Mouse (Mus musculus) sigmoid colon, adult 10 weeks (tissue): Measurements from ENCODE around the gene Stradb. TPM values are rescaled to one million over a fixed set of nuclear protein-coding genes. Genes with fewer than 3 reads are reported as not detected.

Experiments used
- polyA plus RNA-seq: library from polyadenylated mRNA; stranded (reverse); fragments of 350-450 nt; fragmentation: Illumina TruSeq; extraction: RNeasy Lipid Tissue Mini Kit (QIAGEN cat#74804); gene quantifications from one replicate; pipeline ENCODE4 v1.2.3, GENCODE M21; 2014; ENCODE audit warnings: low read depth, low replicate concordance

Gene Stradb
- polyA plus RNA-seq = 43.8 TPM

GRCm38 (mm10) chr1:58973366-58974221 is at the start of gene Stradb, which contains the start of gene Trak2:
Stradb (plus strand) TSS chr1:58973522.
Trak2 (minus strand) TSS chr1:58973430.

Other genes starting within 250 kb of the Stradb start
- gene Casp8, start 178.1 kb upstream of the Stradb start, polyA plus RNA-seq = 123 TPM
- gene Trak2, start 92 bp upstream of the Stradb start, polyA plus RNA-seq = 45.1 TPM
- not detected for gene C2cd6, start 121.4 kb downstream of the Stradb start, polyA plus RNA-seq
- gene Tmem237, start 146.9 kb downstream of the Stradb start, polyA plus RNA-seq = 6.2 TPM
- 0.13 TPM for gene Mpp4, start 189.9 kb downstream of the Stradb start, polyA plus RNA-seq